In the genomic region with DNA sequence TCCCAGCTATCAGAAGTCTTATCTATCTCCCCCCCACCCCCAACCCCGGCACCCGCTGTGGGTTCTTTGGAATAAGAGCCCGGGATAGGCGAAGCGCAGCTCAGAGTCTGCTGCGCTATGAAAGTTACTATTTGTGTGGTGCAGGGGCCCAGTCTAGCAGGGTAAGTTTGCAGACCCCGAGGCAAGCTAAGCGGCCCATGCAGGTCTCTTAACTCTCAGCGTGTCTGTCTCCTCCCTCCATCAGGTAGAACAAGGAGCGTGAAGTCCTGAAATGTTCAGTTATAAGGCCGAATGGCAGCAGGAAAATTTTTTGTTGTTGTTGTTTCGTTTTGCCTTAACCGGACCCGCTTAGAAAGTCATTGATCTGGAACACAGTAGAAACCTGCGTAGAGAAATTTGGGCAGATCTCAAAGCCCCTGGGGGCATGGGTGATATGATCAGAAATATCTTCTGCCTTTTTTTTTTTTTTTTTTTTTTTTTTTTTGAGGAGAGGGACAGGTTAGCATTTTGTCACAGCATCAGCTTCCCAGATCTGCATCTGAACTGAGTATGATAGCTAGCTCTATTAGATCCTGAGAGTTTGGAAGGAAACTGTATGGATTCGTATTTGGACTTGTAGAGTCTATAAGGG, we compare ENCODE assay signal across 11 mouse cellular contexts. TPM values are rescaled to one million over a fixed set of nuclear protein-coding genes. Genes with fewer than 3 reads are reported as not detected.
DNase-seq lines count a peak whose midpoint lies in the region; ATAC-seq and TF ChIP-seq lines count a peak whose summit lies in the region.
"Had no signal": no experiment of that assay in that cellular context is flagged by ENCODE, and none has a peak within 500 bp of the region (broad histone marks: within the 10 kb centered on the region; RNA-seq: fewer than 3 reads in every experiment).

No protein-coding gene starts in this region.

- no peak overlapping the region for H3K9ac ChIP-seq in heart, embryonic 11.5 days (ENCODE audit: low read depth, low read length)
- no peak overlapping the region for H3K9ac ChIP-seq in heart, adult 2 months (ENCODE audit: low read depth, low read length)
- no peak overlapping the region for H3K9ac ChIP-seq in lung, embryonic 16.5 days (ENCODE audit: low read length)
- H3K9ac ChIP-seq: liver, embryonic 15.5 days had no signal

- ATAC-seq in heart, embryonic 11.5 days (replicated peaks; ENCODE audit: insufficient number of reproducible peaks, low FRiP score, low TSS enrichment): no peak
- no peak for ATAC-seq in lung, embryonic 16.5 days (ENCODE audit: low read depth)

- no peak overlapping the region for H3K27ac ChIP-seq in heart, embryonic 11.5 days (ENCODE audit: low read depth, low read length)
- no peak overlapping the region for H3K27ac ChIP-seq in heart, adult 2 months
- no peak overlapping the region for H3K27ac ChIP-seq in lung, embryonic 16.5 days (ENCODE audit: low read length)
- H3K27ac ChIP-seq: liver, embryonic 15.5 days had no signal

- H3K4me2 ChIP-seq in heart, embryonic 11.5 days: peak overlapping the region; percentile 88; the same call in 1 of the 2 replicates
- no peak overlapping the region for H3K4me2 ChIP-seq in lung, embryonic 16.5 days (ENCODE audit: low read depth, low read length)

- peaks cover 94% of the 10 kb centered on the region for H3K27me3 ChIP-seq in heart, embryonic 11.5 days (ENCODE audit: control insufficient read depth, insufficient read depth, low read length)
- peaks cover 50% of the 10 kb centered on the region for H3K27me3 ChIP-seq in heart, adult 2 months (ENCODE audit: control insufficient read depth, insufficient read depth, low read length)
- H3K27me3 ChIP-seq in lung, embryonic 16.5 days (ENCODE audit: control insufficient read depth, insufficient read depth, low read depth, low read length): peaks cover 91% of the 10 kb centered on the region

- peak overlapping the region; percentile 50; the same call in 1 of the 2 replicates for H3K4me3 ChIP-seq in heart, embryonic 11.5 days (ENCODE audit: low read depth, low read length)
- H3K4me3 ChIP-seq in heart, adult 2 months: no peak overlapping the region
- peak overlapping the region; percentile 51; the same call in 1 of the 2 replicates for H3K4me3 ChIP-seq in lung, embryonic 16.5 days (ENCODE audit: low read length)

- intact Hi-C loops in heart, adult 2 months (cut with DNase I): loop anchor here (10.0 kb wide), 1 partner anchor 572 kb away; no protein-coding TSS in a partner anchor

- H3K36me3 ChIP-seq in heart, embryonic 11.5 days (ENCODE audit: control insufficient read depth, insufficient read depth, low read length): no peaks in the 10 kb centered on the region
- no peaks in the 10 kb centered on the region for H3K36me3 ChIP-seq in heart, adult 2 months (ENCODE audit: control insufficient read depth, insufficient read depth, low read length)
- H3K36me3 ChIP-seq in lung, embryonic 16.5 days (ENCODE audit: control insufficient read depth, insufficient read depth, low read length): no peaks in the 10 kb centered on the region
- H3K36me3 ChIP-seq: liver, embryonic 15.5 days had no signal

- TF ChIP-seq CTCF in heart, adult 2 months (IDR thresholded peaks at IDR 0.05): no peak

- H3K79me2 ChIP-seq in heart, adult 2 months (replicated peaks; ENCODE audit: control insufficient read depth, insufficient read depth, low read length): no peaks in the 10 kb centered on the region

- no peak for DNase-seq in heart, adult 2 months
- DNase-seq in lung, postnatal 4 days: no peak
- peak; percentile 45 for DNase-seq in embryo, embryonic 9.5 days (ENCODE audit: extremely low spot score)
- DNase-seq in neural tube, embryonic 10.5 days (ENCODE audit: extremely low spot score, low spot score): peak; percentile 59
- DNase-seq in urinary bladder, postnatal 14 days (ENCODE audit: low spot score): no peak
- no peak for DNase-seq in ovary, postnatal 36 days (ENCODE audit: low spot score)
- DNase-seq: spleen, adult 18-20 months; thymus, adult 2 months had no signal

- WGBS in heart, embryonic 11.5 days (ENCODE audit: insufficient replicate concordance): 4% methylated on average over 16 of the region's 16 CpGs
- whole genome bisulfite sequencing in heart, adult 2 months: 14% methylated on average over 16 of the region's 16 CpGs
- whole genome bisulfite sequencing in lung, embryonic 16.5 days: 3% methylated on average over 16 of the region's 16 CpGs

- no peaks in the 10 kb centered on the region for H3K9me3 ChIP-seq in heart, embryonic 11.5 days (replicated peaks; ENCODE audit: control insufficient read depth, low read length)
- no peaks in the 10 kb centered on the region; the same call in 1 of the 2 replicates for H3K9me3 ChIP-seq in lung, embryonic 16.5 days (ENCODE audit: control insufficient read depth, low read length)
- H3K9me3 ChIP-seq: liver, embryonic 15.5 days had no signal

- H3K4me1 ChIP-seq in heart, embryonic 11.5 days (ENCODE audit: control insufficient read depth, insufficient read depth, low read length): peaks cover 7% of the 10 kb centered on the region; the same call in 1 of the 2 replicates
- no peaks in the 10 kb centered on the region for H3K4me1 ChIP-seq in heart, adult 2 months (ENCODE audit: control insufficient read depth, insufficient read depth, low read length)
- peaks cover 7% of the 10 kb centered on the region for H3K4me1 ChIP-seq in lung, embryonic 16.5 days (replicated peaks; ENCODE audit: control insufficient read depth, insufficient read depth, low read length)

- no peak for TF ChIP-seq POLR2A in heart, adult 2 months (IDR thresholded peaks at IDR 0.05; ENCODE audit: insufficient read depth, low read depth, low read length)

- TF ChIP-seq EP300 in heart, adult 2 months (IDR thresholded peaks at IDR 0.05; ENCODE audit: insufficient read depth, low read depth, low read length): no peak

RNA-seq across cellular contexts. Expression of a gene that starts 12.4 kb away (rescaled TPM):
- 0.21 and 0.40 TPM in 2 replicates for polyA plus RNA-seq in heart, embryonic 11.5 days (2014; fragmentation: Nextera tagmentation; extraction: Ambion mirVana)
- under 1 TPM; 0.07 to 0.29 TPM for total RNA-seq in heart, adult 2 months (2021)
- polyA plus RNA-seq in heart, adult 2 months (2012; rRNA removed): 0.18 and 0.27 TPM in 2 replicates
- polyA plus RNA-seq in lung, embryonic 16.5 days (2015; fragmentation: Nextera tagmentation; extraction: Ambion mirVana): 0.24 and 0.47 TPM in 2 replicates

Comparison
In these comparisons a context has a peak if more than half of its experiments do, and no peak if none do; other contexts are left out.
1. DNase-seq: peak in embryo, embryonic 9.5 days (single experiment) and neural tube, embryonic 10.5 days (single experiment); none in heart, adult 2 months (0 of 2), lung, postnatal 4 days (0 of 2), urinary bladder, postnatal 14 days (single experiment) and ovary, postnatal 36 days (single experiment).